Mouse (Mus musculus): Measurements from ENCODE around the gene Nfib.

DNA sequence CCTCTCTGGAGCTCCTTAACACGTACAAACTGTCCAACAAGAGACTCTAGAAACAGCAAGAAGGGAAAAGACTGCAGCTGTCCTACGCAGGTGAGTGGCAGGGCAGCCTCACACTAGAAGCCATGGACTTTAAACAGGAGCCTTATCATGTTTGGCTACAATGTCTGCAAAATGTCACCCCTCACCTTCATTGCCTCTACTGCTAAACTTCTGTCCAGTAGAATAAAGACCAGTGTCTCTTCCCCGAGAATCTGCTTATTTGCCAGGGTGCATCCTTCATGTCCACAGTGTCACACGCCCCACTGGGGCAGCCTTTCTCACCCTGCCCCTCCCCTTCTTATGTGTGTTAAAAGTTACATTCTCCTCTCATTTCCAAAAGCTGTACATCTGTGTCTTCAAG is 319.9 kb downstream of the Nfib start:
- TF ChIP-seq CTCF (IDR thresholded peaks at IDR 0.05; ENCODE audit: control insufficient read depth, insufficient read depth, low read length) (no peak), POLR2A (IDR thresholded peaks at IDR 0.05; ENCODE audit: borderline replicate concordance, control insufficient read depth, low read depth, low read length) (no peak)

All from bone marrow, adult 2 months (tissue).